Mouse (Mus musculus) brain, embryonic 14.5 days (tissue): ENCODE results near the gene Inf2.

Experiments used
- CTCF ChIP-seq: fragments of 200-500 bp; IDR thresholded peaks from 2 replicates; pipeline ENCODE4 v1.5.1; 2012; ENCODE audit warnings: inconsistent platforms, mild to moderate bottlenecking, moderate library complexity, borderline replicate concordance; ENCODE audit not compliant: insufficient read depth, insufficient read length; ENCODE audit errors: extremely low read depth
- POLR2A ChIP-seq: fragments of 200-500 bp; IDR thresholded peaks from 2 replicates; pipeline ENCODE4 v1.6.1; 2012; ENCODE audit warnings: mild to moderate bottlenecking, inconsistent platforms, borderline replicate concordance; ENCODE audit not compliant: poor library complexity, insufficient read depth, insufficient read length, severe bottlenecking; ENCODE audit errors: extremely low read depth

- TF ChIP-seq POLR2A (no peak), CTCF (no peak)
Measured at GRCm38 (mm10) chr12:112552520-112552919, 36.1 kb upstream of the Inf2 start.
